Mouse (Mus musculus) layer of hippocampus, adult 9-10 months (tissue): ENCODE results near the gene Padi3.

ENCODE experiments used
- DNase-seq: peaks from one replicate; pipeline ENCODE4 v3.0.0; 2022; ENCODE audit warnings: low spot score

The Padi3 gene

GRCm38 (mm10) chr4:140810458-140811260 is at the start of gene Padi3:
Gene Padi3, minus strand, starts transcription at chr4:140810648.
- no peak for DNase-seq

DNA sequence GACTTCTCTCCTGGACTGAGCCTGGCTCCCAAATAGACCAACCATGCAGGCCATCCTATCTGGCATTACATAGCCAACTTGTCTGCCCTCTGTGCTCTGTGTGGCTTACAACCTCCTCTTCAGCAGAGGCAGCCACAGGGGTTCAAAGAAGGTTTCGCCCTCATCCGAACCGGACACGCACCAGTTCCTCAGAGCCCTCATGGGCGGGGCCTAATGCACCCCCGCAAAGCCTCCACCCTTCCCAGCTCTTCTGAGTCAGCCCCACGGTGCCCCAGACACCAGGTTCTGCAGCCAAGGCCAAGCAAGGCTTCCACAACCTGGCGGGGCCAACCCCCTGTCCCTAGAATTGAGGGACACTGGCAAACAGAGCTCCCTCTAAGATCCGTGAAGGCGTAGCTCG is 48.8 kb upstream of the Padi3 start:
- no peak for DNase-seq

DNA sequence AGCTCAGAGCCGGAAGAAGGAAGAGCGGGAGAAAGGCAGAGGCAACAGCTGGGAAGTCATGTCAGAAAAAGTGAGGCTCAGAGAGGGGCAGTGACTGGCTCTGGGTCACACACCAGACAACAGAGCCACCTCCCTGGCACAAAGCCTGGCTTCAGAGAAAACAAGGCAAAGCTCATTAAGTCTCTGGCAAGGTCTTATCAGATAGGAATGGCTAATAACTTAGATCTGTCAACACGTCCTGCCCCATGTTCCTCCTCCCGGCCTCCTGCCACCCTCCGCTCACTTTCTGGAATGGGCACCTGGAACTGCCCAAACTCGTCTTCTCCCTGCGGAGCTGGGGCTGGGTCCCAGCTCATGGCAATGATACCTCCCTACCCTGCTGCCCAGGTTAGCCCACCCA is 47.4 kb upstream of the Padi3 start:
- no peak for DNase-seq

GRCm38 (mm10) chr4:140857041-140857440 is 46.6 kb upstream of the Padi3 start:
- no peak for DNase-seq

- DNase-seq = no peak
Measured at GRCm38 (mm10) chr4:140855151-140855550, 44.7 kb upstream of the Padi3 start.

- DNase-seq = no peak
Measured at GRCm38 (mm10) chr4:140854455-140854864, 44.0 kb upstream of the Padi3 start.

GRCm38 (mm10) chr4:140853626-140854025 is 43.2 kb upstream of the Padi3 start:
- no peak for DNase-seq

GRCm38 (mm10) chr4:140849310-140849709 is 38.9 kb upstream of the Padi3 start:
- no peak for DNase-seq

- no peak for DNase-seq
Measured at GRCm38 (mm10) chr4:140845666-140846065, 35.2 kb upstream of the Padi3 start, which contains the start of gene Padi1. Gene Padi1, minus strand, starts transcription at chr4:140845778.

DNA sequence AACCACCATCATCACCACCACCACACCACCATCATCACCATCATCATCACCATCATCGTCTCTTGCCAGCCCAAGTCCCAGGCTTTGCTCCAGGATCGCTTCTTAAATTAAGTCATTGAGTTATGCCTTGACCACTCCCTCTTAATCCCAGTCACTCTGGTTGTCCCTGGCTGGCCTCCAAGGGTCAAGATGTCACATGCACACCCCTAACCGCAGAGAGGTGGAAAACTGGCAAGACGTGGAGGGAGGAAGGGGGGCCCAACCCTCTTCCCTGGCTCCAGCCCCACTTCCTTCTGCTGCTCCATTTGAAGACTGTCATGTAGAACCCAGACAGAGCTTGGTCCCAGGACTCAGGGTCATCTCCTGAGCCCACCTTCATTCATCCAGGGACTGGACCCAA is 34.5 kb upstream of the Padi3 start:
- DNase-seq = no peak

DNA sequence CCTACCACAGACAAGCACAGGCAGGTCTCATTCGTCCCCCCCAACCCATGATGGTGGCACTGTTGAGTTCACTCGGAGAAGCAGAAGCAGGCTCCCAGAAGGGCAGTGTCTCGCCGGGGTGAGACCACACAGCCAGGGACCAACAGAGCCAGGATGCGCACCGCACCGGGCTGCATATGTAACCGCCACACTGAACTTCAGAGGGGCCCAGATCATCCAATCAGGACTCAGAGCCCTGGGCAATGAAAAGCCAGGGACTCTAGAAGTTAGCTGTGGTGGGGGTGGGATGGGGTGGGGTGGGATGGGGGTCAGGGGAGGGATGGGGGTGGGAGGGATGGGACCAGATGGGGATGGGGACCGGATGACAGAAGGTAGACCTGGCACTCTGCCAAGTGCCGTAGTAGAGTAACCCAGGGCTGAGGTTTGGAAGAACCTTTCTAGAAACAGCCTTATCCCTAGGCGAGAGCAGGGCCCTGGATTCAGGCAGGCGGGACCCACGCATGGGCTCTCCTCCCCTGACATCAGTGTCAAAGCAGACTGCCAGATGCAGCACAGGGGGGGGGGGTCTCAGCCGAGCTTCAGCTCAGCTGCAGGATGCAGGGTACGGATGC is 33.3 kb upstream of the Padi3 start:
- DNase-seq = no peak

- DNase-seq = no peak
Measured at GRCm38 (mm10) chr4:140842909-140843308, 32.5 kb upstream of the Padi3 start.

DNA sequence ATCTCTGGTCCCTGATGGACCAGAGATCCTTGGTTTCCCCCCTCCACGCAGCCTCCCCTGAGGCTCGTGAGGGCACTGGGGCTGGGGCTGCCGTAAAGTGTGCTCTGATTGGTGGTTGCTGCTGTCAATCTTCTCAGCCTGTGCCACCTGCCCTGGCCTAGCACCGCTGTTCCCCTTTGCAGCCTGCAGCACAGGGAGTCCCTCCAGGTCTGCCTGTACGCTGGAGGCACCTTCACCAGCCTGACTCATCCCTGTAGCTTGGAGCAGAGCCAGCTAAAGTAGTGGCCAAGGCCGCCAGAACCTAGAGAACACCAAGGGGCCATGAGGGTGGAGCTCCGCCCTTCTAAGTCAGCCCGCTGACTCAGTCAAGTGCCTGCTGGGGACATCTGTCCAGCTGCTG is 27.4 kb upstream of the Padi3 start:
- no peak for DNase-seq

- no peak for DNase-seq
Measured at GRCm38 (mm10) chr4:140836208-140836866, 25.9 kb upstream of the Padi3 start.

- no peak for DNase-seq
Measured at GRCm38 (mm10) chr4:140835682-140836081, 25.2 kb upstream of the Padi3 start.

GRCm38 (mm10) chr4:140834327-140834934 is 24.0 kb upstream of the Padi3 start:
- no peak for DNase-seq

- no peak for DNase-seq
Measured at GRCm38 (mm10) chr4:140832821-140833220, 22.4 kb upstream of the Padi3 start.

- DNase-seq = no peak
Measured at GRCm38 (mm10) chr4:140831808-140832207, 21.4 kb upstream of the Padi3 start.

GRCm38 (mm10) chr4:140827237-140827636 is 16.8 kb upstream of the Padi3 start:
- DNase-seq = no peak

GRCm38 (mm10) chr4:140825942-140826341 is 15.5 kb upstream of the Padi3 start:
- no peak for DNase-seq

GRCm38 (mm10) chr4:140821988-140822387 is 11.5 kb upstream of the Padi3 start:
- DNase-seq = peak; percentile 67

- DNase-seq = no peak
Measured at GRCm38 (mm10) chr4:140817413-140817812, 7.0 kb upstream of the Padi3 start.
